Mouse (Mus musculus): ENCODE results near the gene Dnajc7. TPM values are rescaled to one million over a fixed set of nuclear protein-coding genes. Genes with fewer than 3 reads are reported as not detected.

Gene Dnajc7
- polyA plus RNA-seq, 1 experiment from 2014 or later = 289 TPM

DNA sequence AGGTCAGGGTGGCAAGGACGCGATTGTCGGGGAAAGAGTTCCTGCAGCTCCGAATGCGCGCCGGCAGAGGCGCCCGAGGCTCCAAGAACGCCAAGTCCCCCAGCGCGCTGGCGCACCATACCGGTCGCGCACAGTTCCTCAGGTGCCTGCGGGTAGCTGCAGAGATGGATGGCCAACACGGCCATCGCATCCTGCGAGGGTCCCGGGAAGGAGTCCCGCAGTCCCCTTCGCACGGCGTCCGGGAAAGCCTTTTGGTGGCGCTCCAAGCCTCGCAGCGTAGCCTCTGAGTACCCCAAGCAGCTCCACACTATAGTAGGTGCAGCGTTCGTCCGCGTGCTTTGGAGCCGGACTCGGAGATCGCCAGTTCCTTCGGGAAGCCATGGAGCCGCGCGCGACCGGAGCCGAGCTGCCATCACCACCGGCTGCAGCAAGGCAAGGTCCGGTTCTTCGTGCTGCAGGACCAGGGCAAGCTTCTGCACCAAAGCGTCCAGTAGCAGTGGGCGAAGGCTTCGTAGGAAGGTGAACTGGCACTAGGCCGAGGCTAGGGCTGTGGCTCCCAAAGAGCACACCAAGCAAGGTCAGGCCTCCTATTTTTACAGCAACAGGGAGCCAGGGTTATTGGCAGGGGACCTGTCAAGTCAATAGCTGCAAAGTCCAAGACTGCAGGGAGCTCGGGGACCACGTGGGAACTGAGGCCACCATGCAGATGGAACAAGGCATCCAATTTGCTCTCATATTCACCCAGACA is 20.4 kb upstream of the Dnajc7 start:
- Histone ChIP-seq H3K9ac (ENCODE audit: low read depth, low read length) (peak overlapping the region; percentile 62), H3K4me1 (ENCODE audit: control insufficient read depth, insufficient read depth, low read length) (peaks cover 7% of the 10 kb centered on the region; the same call in 1 of the 2 replicates), H3K4me2 (ENCODE audit: low read length) (peak overlapping the region; percentile 77), H3K9me3 (replicated peaks; ENCODE audit: control insufficient read depth, low read length, poor library complexity, severe bottlenecking) (no peaks in the 10 kb centered on the region), H3K27me3 (ENCODE audit: control insufficient read depth, insufficient read depth, low read depth, low read length) (peaks cover 5% of the 10 kb centered on the region), H3K36me3 (ENCODE audit: control insufficient read depth, insufficient read depth, low read length) (no peaks in the 10 kb centered on the region), H3K4me3 (ENCODE audit: low read depth, low read length) (peak overlapping the region; percentile 49), H3K27ac (ENCODE audit: low read length) (no peak overlapping the region)
- WGBS = 7% methylated on average over 52 of the region's 52 CpGs
- ATAC-seq = peak; percentile 58

DNA sequence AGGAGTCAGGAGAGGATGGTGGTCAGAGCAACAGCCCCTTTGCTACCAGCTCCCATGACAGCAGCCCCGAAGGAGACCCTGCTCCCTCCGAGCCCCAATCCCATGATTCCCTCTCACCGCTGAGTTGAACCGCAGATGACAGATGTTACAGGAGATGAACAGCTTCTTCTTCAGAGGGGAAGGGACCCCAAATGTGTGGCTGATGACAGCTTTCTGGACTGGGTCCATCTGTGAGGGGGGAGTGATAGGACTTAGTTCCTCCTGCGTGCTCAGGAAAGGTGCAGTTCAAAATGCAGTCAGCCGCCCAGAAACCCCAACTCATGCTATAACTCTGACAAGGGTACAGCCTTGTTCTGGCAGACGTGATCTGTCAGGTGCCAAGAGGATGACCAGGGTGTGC is 14.6 kb upstream of the Dnajc7 start:
- Histone ChIP-seq H3K9ac (ENCODE audit: low read depth, low read length) (no peak overlapping the region), H3K9me3 (replicated peaks; ENCODE audit: control insufficient read depth, low read length, poor library complexity, severe bottlenecking) (no peaks in the 10 kb centered on the region), H3K4me3 (ENCODE audit: low read depth, low read length) (no peak overlapping the region), H3K27me3 (ENCODE audit: control insufficient read depth, insufficient read depth, low read depth, low read length) (peaks cover 1% of the 10 kb centered on the region; the same call in 1 of the 2 replicates), H3K27ac (ENCODE audit: low read length) (no peak overlapping the region), H3K4me2 (ENCODE audit: low read length) (no peak overlapping the region), H3K36me3 (ENCODE audit: control insufficient read depth, insufficient read depth, low read length) (no peaks in the 10 kb centered on the region), H3K4me1 (ENCODE audit: control insufficient read depth, insufficient read depth, low read length) (no peaks in the 10 kb centered on the region)
- ATAC-seq = no peak
- 73% methylated on average over 7 of the region's 7 CpGs for WGBS

DNA sequence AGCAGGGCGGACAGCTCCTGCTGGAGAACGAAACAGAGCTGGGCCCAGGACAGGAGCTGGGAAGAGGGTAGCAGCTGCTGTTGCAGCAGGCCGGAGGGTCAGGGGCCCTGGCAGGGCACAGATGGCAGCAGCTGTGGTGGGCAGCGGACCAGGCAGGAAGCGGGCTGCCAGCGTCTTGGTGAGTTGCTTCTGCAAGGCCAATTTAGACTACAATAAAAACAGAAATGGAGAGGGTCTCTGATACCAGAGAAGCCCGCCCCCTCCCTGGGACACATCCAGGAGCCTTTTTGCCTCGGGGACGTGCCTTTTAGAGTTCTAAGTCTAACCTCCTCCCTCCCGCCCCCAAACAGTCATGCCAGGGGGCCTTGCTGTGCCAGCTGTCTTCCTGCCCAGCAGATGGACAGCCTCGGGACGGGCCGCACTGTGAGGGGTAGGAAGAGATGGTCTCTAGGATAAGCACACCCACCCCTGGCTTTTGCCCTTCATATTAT is 8.9 kb upstream of the Dnajc7 start:
- Histone ChIP-seq H3K4me2 (ENCODE audit: low read length) (no peak overlapping the region), H3K27ac (ENCODE audit: low read length) (no peak overlapping the region), H3K4me3 (ENCODE audit: low read depth, low read length) (no peak overlapping the region), H3K4me1 (ENCODE audit: control insufficient read depth, insufficient read depth, low read length) (peaks cover 5% of the 10 kb centered on the region), H3K36me3 (ENCODE audit: control insufficient read depth, insufficient read depth, low read length) (0 out of 2 replicates have a peak, but pooled peaks cover 2% of the 10 kb centered on the region), H3K9me3 (replicated peaks; ENCODE audit: control insufficient read depth, low read length, poor library complexity, severe bottlenecking) (no peaks in the 10 kb centered on the region), H3K27me3 (ENCODE audit: control insufficient read depth, insufficient read depth, low read depth, low read length) (no peaks in the 10 kb centered on the region), H3K9ac (ENCODE audit: low read depth, low read length) (no peak overlapping the region)
- 41% methylated on average over 13 of the region's 13 CpGs for WGBS
- ATAC-seq = no peak

DNA sequence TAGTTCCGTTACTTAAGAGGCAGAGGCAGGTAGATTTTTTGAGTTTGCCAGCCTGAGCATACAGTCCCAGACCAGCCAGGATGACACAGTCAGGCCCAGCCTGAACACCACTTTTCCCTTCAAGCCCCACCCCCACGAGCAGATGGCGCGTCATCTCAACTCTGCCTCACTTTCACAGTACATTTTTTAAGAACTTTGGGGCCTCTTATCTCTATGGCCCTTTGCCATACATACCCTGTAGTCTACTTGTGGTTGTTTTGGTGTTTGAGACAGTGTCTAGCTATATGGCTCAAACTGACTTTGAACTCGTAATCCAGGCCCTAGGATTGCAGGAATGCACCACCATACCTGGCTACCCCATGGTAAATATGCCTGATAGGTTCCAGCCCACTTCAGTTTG is 8.1 kb upstream of the Dnajc7 start:
- Histone ChIP-seq H3K4me1 (ENCODE audit: control insufficient read depth, insufficient read depth, low read length) (peaks cover 11% of the 10 kb centered on the region), H3K36me3 (ENCODE audit: control insufficient read depth, insufficient read depth, low read length) (0 out of 2 replicates have a peak, but pooled peaks cover 2% of the 10 kb centered on the region), H3K27ac (ENCODE audit: low read length) (no peak overlapping the region), H3K9ac (ENCODE audit: low read depth, low read length) (peak overlapping the region; percentile 8; the same call in 1 of the 2 replicates), H3K4me2 (ENCODE audit: low read length) (no peak overlapping the region), H3K9me3 (replicated peaks; ENCODE audit: control insufficient read depth, low read length, poor library complexity, severe bottlenecking) (no peaks in the 10 kb centered on the region), H3K4me3 (ENCODE audit: low read depth, low read length) (no peak overlapping the region), H3K27me3 (ENCODE audit: control insufficient read depth, insufficient read depth, low read depth, low read length) (no peaks in the 10 kb centered on the region)
- 93% methylated on average over 5 of the region's 5 CpGs for WGBS
- ATAC-seq = no peak

DNA sequence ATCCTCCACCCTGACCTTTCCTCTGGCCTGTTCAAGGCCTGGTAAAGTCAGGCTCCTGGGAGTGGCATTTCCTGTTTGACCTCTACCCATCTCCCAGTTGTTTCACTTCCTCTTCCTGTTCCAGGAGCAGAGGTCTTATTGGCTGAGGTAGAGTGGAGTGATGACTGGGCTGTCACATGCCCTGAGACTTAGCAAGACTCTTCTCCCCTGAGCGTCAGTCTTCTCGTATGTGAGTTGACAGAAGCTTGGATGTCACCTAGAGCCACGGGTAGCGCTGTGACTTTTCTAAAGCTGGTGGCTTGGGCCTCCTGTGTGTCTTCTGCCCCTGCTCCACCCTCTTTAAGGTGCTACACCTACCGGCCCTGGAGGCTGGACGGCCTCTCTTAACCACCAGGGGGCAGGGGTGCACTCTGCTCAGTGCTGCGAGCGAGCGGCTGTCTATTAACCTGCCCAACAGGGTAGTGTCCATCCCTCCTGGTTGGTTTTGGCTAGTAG is 6.8 kb upstream of the Dnajc7 start:
- Histone ChIP-seq H3K27me3 (ENCODE audit: control insufficient read depth, insufficient read depth, low read depth, low read length) (no peaks in the 10 kb centered on the region), H3K27ac (ENCODE audit: low read length) (no peak overlapping the region), H3K9me3 (replicated peaks; ENCODE audit: control insufficient read depth, low read length, poor library complexity, severe bottlenecking) (no peaks in the 10 kb centered on the region), H3K36me3 (ENCODE audit: control insufficient read depth, insufficient read depth, low read length) (0 out of 2 replicates have a peak, but pooled peaks cover 2% of the 10 kb centered on the region), H3K4me2 (ENCODE audit: low read length) (no peak overlapping the region), H3K4me1 (ENCODE audit: control insufficient read depth, insufficient read depth, low read length) (peaks cover 14% of the 10 kb centered on the region), H3K4me3 (ENCODE audit: low read depth, low read length) (no peak overlapping the region), H3K9ac (ENCODE audit: low read depth, low read length) (no peak overlapping the region)
- WGBS = 27% methylated on average over 9 of the region's 9 CpGs
- no peak for ATAC-seq

DNA sequence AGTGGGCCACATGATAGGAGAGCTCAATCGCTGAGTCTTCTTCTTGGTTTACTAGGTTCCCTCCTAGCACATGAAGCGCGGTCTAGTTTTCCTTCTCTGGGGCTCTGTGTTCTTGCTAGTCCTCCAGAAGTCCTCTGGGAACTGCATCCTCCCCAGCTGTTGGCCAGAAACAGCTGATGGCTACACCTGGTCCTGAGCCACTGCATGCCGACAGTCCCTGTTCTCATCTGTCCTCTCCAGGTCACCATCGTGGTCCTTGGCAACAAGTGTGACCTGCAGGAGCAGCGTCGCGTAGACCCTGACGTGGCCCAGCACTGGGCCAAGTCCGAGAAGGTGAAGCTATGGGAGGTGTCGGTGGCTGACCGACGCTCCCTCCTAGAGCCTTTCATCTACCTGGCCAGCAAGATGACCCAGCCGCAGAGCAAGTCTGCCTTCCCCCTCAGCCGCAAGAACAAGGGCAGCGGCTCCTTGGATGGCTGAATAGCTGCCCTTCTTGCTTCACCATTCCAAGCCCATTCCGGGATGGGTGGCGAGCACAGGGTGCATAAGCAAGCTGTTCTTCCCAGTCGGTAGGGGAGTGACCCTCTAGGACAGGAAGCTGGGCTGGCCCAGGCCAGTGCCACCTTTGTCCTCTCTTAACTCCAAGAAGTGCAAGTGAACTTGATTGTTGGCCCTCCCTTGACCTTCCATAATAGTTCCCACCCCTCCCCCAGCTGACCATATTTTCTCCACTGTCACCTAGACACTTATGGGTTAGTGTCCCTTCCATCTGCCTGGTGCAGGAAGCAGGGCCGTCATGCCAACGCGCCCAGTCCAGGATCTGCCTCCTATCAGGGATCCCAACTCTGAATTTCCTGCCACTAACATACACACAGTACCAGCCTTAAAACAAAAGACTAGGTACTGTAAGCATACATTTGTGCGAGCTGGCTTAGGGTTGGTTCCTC is 6.1 kb upstream of the Dnajc7 start:
- peaks cover 14% of the 10 kb centered on the region for H3K4me1 ChIP-seq (ENCODE audit: control insufficient read depth, insufficient read depth, low read length)
- WGBS = 93% methylated on average over 23 of the region's 23 CpGs

DNA sequence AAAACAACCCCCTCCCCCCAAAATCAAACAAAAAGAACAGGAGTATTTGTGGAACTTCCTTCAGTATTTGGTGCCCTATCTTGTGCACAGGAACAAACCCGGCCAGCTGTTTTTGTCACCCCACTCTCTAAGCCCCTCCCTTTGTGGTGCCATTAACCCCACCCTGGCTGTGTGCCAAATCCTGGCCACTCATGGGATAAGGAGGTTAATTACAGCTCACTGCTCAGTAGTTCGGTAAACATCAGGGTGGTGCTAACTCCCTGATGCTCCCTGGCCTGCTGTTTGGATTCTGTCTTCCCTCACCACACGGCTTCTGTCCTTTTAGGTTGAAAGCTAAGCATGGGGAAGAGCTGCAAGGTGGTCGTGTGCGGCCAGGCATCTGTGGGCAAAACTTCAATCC is 3.9 kb upstream of the Dnajc7 start:
- Histone ChIP-seq H3K9ac (ENCODE audit: low read depth, low read length) (no peak overlapping the region), H3K4me3 (ENCODE audit: low read depth, low read length) (no peak overlapping the region), H3K9me3 (replicated peaks; ENCODE audit: control insufficient read depth, low read length, poor library complexity, severe bottlenecking) (no peaks in the 10 kb centered on the region), H3K27me3 (ENCODE audit: control insufficient read depth, insufficient read depth, low read depth, low read length) (no peaks in the 10 kb centered on the region), H3K36me3 (ENCODE audit: control insufficient read depth, insufficient read depth, low read length) (0 out of 2 replicates have a peak, but pooled peaks cover 2% of the 10 kb centered on the region), H3K27ac (ENCODE audit: low read length) (no peak overlapping the region), H3K4me2 (ENCODE audit: low read length) (peak overlapping the region; percentile 76), H3K4me1 (ENCODE audit: control insufficient read depth, insufficient read depth, low read length) (peaks cover 19% of the 10 kb centered on the region)
- WGBS = 53% methylated on average over 5 of the region's 5 CpGs
- ATAC-seq = no peak

More for the DNA sequence above, 6.1 kb upstream of the Dnajc7 start:
- ATAC-seq = no peak
- no peaks in the 10 kb centered on the region for H3K27me3 ChIP-seq (ENCODE audit: control insufficient read depth, insufficient read depth, low read depth, low read length)
- H3K9me3 ChIP-seq (replicated peaks; ENCODE audit: control insufficient read depth, low read length, poor library complexity, severe bottlenecking) = no peaks in the 10 kb centered on the region
- H3K4me3 ChIP-seq (ENCODE audit: low read depth, low read length) = no peak overlapping the region
- no peak overlapping the region for H3K9ac ChIP-seq (ENCODE audit: low read depth, low read length)
- H3K27ac ChIP-seq (ENCODE audit: low read length) = no peak overlapping the region
- H3K36me3 ChIP-seq (ENCODE audit: control insufficient read depth, insufficient read depth, low read length) = 0 out of 2 replicates have a peak, but pooled peaks cover 2% of the 10 kb centered on the region
- no peak overlapping the region for H3K4me2 ChIP-seq (ENCODE audit: low read length)

DNA sequence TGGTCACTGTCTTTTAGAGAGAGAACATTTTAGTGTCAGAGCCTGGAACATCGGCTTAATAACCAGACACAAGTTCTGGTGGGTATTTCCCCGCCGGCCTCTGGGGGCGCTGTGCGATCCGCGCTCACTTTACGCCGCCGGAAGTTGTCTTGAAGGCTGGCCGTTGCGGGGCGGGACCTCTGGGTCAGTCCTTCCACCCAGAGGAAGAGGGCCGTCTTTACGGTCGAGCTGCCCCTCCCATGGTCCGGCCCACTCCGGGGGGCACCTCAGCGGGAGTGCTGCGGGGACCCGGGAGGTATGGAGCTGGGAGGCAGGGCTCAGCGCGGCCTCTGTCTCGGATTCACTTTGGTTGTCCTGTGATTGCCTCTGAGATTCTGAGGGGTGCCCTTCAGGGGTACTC is 2.7 kb upstream of the Dnajc7 start:
- H3K27me3 ChIP-seq (ENCODE audit: control insufficient read depth, insufficient read depth, low read depth, low read length) = no peaks in the 10 kb centered on the region
- H3K4me3 ChIP-seq (ENCODE audit: low read depth, low read length) = peak overlapping the region; percentile 61
- ATAC-seq = peak; percentile 49
- H3K4me1 ChIP-seq (ENCODE audit: control insufficient read depth, insufficient read depth, low read length) = peaks cover 26% of the 10 kb centered on the region
- peak overlapping the region; percentile 85 for H3K27ac ChIP-seq (ENCODE audit: low read length)
- H3K36me3 ChIP-seq (ENCODE audit: control insufficient read depth, insufficient read depth, low read length) = 0 out of 2 replicates have a peak, but pooled peaks cover 2% of the 10 kb centered on the region
- no peaks in the 10 kb centered on the region for H3K9me3 ChIP-seq (replicated peaks; ENCODE audit: control insufficient read depth, low read length, poor library complexity, severe bottlenecking)
- peak overlapping the region; percentile 76 for H3K4me2 ChIP-seq (ENCODE audit: low read length)
- WGBS = under 1% methylated on average over 24 of the region's 24 CpGs
- H3K9ac ChIP-seq (ENCODE audit: low read depth, low read length) = peak overlapping the region; percentile 75
